Mouse (Mus musculus): ENCODE results near the gene Pax7.

The Pax7 gene

GRCm38 (mm10) chr4:139833036-139833634 is at the start of gene Pax7:
Pax7 (minus strand) TSS chr4:139833528.
- DNase-seq, result no peak

- DNase-seq, result no peak
Measured at GRCm38 (mm10) chr4:139881796-139882195, 48.5 kb upstream of the Pax7 start.

DNA sequence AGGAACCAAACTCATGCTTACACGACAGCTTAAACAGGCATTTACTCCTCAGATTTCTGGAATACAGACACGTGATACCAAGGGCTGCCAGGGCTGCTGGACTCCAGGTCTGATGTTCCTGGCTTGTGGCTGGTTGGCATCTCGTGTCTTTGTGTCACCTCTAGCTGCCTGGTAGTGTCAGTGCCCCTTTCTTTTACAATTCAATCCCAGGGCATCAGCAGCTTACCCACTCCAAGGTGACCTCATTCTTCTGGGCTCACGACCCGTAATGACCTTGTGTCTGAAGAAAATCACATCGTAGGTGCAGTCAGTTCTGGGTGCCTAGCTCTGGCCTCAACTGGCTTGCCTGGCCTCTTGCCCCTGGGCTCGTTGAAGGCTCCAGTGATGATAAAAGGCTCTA is 46.0 kb upstream of the Pax7 start:
- no peak for DNase-seq

GRCm38 (mm10) chr4:139878443-139878842 is 45.1 kb upstream of the Pax7 start:
- DNase-seq, result no peak

- DNase-seq, result peak; percentile 71
Measured at GRCm38 (mm10) chr4:139877269-139877668, 43.9 kb upstream of the Pax7 start.

DNA sequence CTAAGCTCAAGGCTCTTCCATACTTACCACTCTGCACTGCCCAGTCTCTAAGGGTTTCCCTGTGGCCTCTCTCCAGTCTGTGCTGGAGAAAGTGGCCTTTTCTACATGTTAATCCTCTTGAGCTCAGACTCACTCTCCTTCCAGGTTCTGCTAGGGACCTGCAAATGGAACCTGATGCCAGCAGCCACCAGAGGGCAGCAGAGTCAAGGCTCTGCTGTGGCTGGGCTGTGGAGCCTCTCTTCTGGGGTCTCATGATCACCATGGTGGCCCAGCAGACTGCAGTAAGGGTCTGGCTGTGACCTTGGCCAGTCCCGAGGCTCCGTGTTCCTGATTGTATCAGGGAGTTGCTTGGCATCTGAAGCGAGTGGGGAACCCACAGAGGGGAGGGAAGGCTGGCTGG is 39.3 kb upstream of the Pax7 start:
- DNase-seq, result peak; percentile 65

GRCm38 (mm10) chr4:139871699-139872098 is 38.4 kb upstream of the Pax7 start:
- DNase-seq, result peak; percentile 17

- no peak for DNase-seq
Measured at GRCm38 (mm10) chr4:139863218-139863617, 29.9 kb upstream of the Pax7 start.

DNA sequence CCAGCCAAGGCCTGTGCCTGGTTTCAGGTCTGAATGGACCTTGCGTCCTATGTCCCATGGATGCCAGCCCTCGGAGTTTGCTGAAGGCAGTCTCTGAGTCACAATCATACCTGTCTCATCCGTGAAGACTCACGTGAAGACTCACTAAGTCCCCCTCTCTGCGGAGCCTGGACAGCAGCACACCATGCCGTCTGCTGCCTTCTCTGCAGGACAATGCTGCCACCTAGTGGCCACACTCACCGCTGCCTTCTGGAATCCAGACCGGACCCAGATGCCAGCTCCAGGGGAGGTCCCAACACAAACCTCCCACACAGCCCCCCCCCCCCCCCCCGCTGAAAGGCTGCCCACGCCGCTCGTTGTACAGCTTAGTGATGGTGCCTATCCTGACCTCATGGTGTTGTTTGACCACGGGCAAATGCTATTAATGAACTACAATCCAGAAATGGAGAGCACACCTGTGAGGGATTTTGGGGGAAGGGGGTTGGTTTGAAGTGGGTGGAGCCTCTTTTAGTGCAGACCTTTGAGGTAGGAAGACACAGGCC is 25.4 kb upstream of the Pax7 start:
- DNase-seq, result peak; percentile 94

GRCm38 (mm10) chr4:139852219-139853035 is 19.1 kb upstream of the Pax7 start:
- peak; percentile 47 for DNase-seq

GRCm38 (mm10) chr4:139851387-139851786 is 18.1 kb upstream of the Pax7 start:
- DNase-seq, result no peak

DNA sequence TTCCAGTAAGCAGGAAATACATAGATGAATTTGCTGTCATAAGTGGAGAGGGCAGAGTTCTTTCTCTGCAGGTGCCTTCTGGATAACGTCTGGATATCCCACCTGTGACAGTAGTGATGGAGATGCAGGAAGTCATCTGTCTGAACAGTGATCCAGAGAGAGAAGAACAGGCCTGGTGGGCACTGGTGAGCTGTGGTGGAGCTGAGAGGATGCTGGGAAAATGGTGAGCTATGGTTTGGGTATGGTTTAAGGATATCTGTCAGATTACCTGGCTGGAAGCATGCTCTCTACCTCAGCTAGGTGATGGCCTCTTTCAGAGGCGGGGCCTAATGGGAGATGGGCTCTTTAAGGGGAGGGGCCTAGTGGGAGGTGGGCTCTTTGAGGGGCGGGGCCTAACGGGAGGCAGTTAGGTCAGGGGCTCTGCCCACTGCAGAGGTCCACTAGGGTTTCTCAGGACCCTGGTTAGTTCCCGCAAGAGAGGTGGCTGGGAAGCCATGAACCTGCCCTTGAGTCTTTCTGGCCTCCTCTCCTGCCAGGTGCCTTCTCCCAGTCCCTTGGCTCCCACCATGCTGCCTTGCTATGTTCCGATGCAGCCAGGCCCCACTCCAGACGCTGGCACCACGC is 17.3 kb upstream of the Pax7 start:
- no peak for DNase-seq

GRCm38 (mm10) chr4:139843456-139843855 is 10.1 kb upstream of the Pax7 start:
- no peak for DNase-seq

DNA sequence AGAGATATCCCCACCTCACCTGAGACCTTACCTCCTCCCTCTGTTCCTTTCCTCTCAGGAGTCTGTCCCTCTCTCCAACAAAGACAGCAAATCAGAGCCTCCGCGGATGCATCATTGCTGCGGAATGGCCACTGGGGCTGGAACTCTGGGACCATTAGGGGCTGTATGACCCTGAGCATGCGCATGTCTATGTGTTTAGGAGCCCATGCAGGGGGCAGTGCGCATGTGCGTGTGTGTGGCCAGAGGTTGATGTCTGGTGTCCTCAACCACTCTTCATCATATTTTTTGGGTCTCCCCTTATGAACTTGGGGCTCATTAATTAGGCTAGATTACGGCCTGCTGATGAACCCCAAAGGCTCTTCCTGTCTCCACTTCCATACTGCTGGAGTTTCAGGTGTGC is 9.6 kb upstream of the Pax7 start:
- no peak for DNase-seq

DNA sequence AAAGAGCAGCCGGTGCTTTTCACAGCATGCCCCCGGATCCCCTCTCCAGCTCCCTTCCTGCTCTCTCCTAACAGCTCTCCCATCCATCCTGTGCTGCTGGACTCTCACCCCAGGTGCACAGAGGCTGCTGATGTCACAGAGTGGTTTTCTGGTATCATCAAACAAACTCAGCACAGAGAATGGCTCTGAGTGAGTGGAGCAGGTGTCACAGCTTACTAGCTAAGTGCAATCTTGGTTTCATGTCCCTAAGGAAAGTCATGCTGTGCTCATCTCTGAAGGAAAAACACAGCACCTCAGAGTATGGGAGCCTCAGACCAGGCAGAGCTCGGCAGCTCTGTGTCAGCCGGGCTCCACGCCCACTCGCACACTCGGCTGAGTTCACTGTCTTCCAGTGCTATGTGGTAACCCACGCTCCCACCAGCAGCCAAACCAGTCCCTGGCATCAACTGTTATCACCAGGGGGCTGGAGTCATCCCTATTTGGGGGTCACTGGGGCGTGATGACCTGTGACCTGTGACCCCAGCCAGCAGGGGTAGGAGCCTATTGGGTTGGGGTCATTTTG is 7.7 kb upstream of the Pax7 start:
- no peak for DNase-seq

- no peak for DNase-seq
Measured at GRCm38 (mm10) chr4:139840442-139840841, 7.1 kb upstream of the Pax7 start.

- no peak for DNase-seq
Measured at GRCm38 (mm10) chr4:139836681-139837080, 3.4 kb upstream of the Pax7 start.

DNA sequence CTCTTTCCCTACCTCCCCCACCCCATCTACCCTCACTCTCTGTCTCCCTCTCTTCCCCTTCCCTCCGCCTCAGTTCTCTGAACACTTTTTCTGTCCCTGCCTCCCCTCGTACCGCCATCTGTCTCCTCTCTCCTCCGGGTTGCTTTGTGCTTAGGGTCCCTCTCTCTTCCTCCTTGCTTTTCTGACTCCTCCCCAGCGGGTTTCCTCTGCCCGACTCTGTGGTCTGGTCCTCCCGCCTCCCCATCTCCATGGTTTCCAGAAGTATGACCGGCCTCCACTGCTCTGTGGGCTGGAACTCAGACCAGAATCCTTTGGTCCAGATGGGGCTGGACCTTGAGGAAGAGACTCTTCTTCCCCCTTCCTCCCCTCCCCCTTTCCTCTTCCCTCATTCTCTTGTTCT is 2.9 kb upstream of the Pax7 start:
- DNase-seq, result no peak

- no peak for DNase-seq
Measured at GRCm38 (mm10) chr4:139833817-139834401, 581 bp upstream of the Pax7 start.

- DNase-seq, result no peak
Measured at GRCm38 (mm10) chr4:139832281-139833035, 870 bp downstream of the Pax7 start.

DNA sequence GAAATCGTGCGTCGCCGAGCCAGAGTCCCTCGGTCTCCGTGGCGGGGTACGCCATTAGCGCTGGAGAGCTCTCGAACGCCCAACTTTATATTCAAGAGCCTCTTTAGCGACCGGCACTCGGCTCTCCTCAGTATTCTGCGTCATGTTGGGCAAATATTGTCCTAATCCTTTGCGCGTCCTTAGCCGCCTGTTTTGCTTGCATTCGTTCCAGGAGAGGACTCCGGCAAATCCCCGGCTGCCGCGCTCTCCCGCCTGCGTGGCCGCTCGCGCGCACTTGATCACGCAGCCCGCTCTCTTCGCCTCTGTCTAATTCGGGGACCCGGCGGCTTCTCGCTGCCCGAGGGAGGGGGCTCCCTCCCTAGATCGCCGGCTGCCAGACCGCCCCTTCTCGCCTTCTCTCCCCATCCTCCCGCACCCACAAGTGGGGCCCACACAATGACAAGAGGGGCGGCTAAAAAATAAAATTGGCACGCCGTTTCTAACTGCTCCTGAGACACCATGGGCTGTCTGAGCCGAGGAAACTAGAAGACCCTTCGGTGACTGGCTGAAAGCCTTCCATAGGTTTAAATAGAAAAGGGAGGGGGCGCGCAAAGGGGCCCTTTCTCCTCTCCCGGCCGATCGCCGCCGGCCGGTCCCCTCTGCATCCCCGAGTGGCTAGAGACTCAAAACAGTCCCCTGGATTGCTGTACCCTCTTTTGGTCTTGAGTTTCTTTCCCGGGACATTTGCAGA is 1.7 kb downstream of the Pax7 start:
- DNase-seq, result no peak
